Mouse (Mus musculus) gastrocnemius, postnatal 36 days (tissue): ENCODE measurements around the gene Adcy1. TPM values are rescaled to one million over a fixed set of nuclear protein-coding genes. Genes with fewer than 3 reads are reported as not detected.
A peak's percentile ranks its signal among the peaks of the same experiment; 100 is the strongest.

Source experiments
- DNase-seq, 2 experiments: peaks; one replicate each; pipeline ENCODE4 v3.0.0; 2022
- intact Hi-C: fragments of 180-260 bp; cut with DNase I; formaldehyde crosslinking; loops from one replicate; pipeline ENCODE4 v1.15.1; 2025
- long read RNA-seq, 2 experiments: library from polyadenylated mRNA; stranded (forward); transcript quantifications; one replicate each; pipeline ENCODE4 v2.0.0; 2021
- total RNA-seq, 2 experiments: library from RNA; stranded (reverse); gene quantifications; 2 replicates each; pipeline ENCODE4 v1.2.3; 2021

Adcy1 gene
- 1 to 10 TPM; 1.3 to 1.4 TPM for total RNA-seq
- long read RNA-seq, experiment 1, partial matches to known transcripts: 0 of 1 reads
- long read RNA-seq, experiment 1, other reads (novel, unspliced or antisense): 1 of 1 reads
- long read RNA-seq, experiment 2: 0 reads

GRCm38 (mm10) chr11:7063001-7063584 lies at the start of gene Adcy1:
Adcy1 (plus strand) TSS chr11:7063489.
- DNase-seq: no peak
- intact Hi-C loops: no loop called here

- intact Hi-C loops: no loop called here
- DNase-seq: no peak
Measured at GRCm38 (mm10) chr11:7016907-7017306, 46.4 kb upstream of the Adcy1 start.

GRCm38 (mm10) chr11:7018078-7018477 lies 45.2 kb upstream of the Adcy1 start:
- intact Hi-C loops: no loop called here
- DNase-seq: no peak

GRCm38 (mm10) chr11:7019006-7019525 lies 44.2 kb upstream of the Adcy1 start:
- intact Hi-C loops: no loop called here
- no peak for DNase-seq

- no peak for DNase-seq
- intact Hi-C loops: no loop called here
Measured at GRCm38 (mm10) chr11:7033063-7033462, 30.2 kb upstream of the Adcy1 start.

GRCm38 (mm10) chr11:7039722-7040121 lies 23.6 kb upstream of the Adcy1 start:
- DNase-seq: no peak

GRCm38 (mm10) chr11:7040801-7041200 lies 22.5 kb upstream of the Adcy1 start:
- DNase-seq: no peak
- intact Hi-C loops: no loop called here

More at GRCm38 (mm10) chr11:7039722-7040121, 23.6 kb upstream of the Adcy1 start:
- intact Hi-C loops: no loop called here

GRCm38 (mm10) chr11:7047176-7047575 lies 16.1 kb upstream of the Adcy1 start:
- DNase-seq: no peak
- intact Hi-C loops: no loop called here

GRCm38 (mm10) chr11:7047584-7047983 lies 15.7 kb upstream of the Adcy1 start:
- no peak for DNase-seq
- intact Hi-C loops: no loop called here

GRCm38 (mm10) chr11:7053710-7054109 lies 9.6 kb upstream of the Adcy1 start:
- intact Hi-C loops: no loop called here
- DNase-seq: no peak

GRCm38 (mm10) chr11:7054662-7055265 lies 8.5 kb upstream of the Adcy1 start:
- intact Hi-C loops: no loop called here
- peak in 1 of 2 experiments; percentile 7 for DNase-seq

GRCm38 (mm10) chr11:7055455-7056017 lies 7.8 kb upstream of the Adcy1 start:
- peak in 1 of 2 experiments; percentile 15 for DNase-seq
- intact Hi-C loops: no loop called here

GRCm38 (mm10) chr11:7056121-7056520 lies 7.2 kb upstream of the Adcy1 start:
- peak in 1 of 2 experiments; percentile 16 for DNase-seq
- intact Hi-C loops: no loop called here

- intact Hi-C loops: no loop called here
- no peak for DNase-seq
Measured at GRCm38 (mm10) chr11:7057781-7058180, 5.5 kb upstream of the Adcy1 start.

GRCm38 (mm10) chr11:7061961-7062360 lies 1.3 kb upstream of the Adcy1 start:
- no peak for DNase-seq
- intact Hi-C loops: no loop called here

- no peak for DNase-seq
- intact Hi-C loops: no loop called here
Measured at GRCm38 (mm10) chr11:7062566-7062965, 723 bp upstream of the Adcy1 start.

GRCm38 (mm10) chr11:7063681-7064267 lies 485 bp downstream of the Adcy1 start:
- intact Hi-C loops: no loop called here

GRCm38 (mm10) chr11:7064484-7065185 lies 1.3 kb downstream of the Adcy1 start:
- intact Hi-C loops: no loop called here
- DNase-seq: no peak

More at GRCm38 (mm10) chr11:7063681-7064267, 485 bp downstream of the Adcy1 start:
- DNase-seq: no peak

- intact Hi-C loops: no loop called here
Measured at GRCm38 (mm10) chr11:7065388-7065787, 2.1 kb downstream of the Adcy1 start.

GRCm38 (mm10) chr11:7065876-7066275 lies 2.6 kb downstream of the Adcy1 start:
- intact Hi-C loops: no loop called here
- no peak for DNase-seq

More at GRCm38 (mm10) chr11:7065388-7065787, 2.1 kb downstream of the Adcy1 start:
- no peak for DNase-seq

GRCm38 (mm10) chr11:7067263-7067662 lies 4.0 kb downstream of the Adcy1 start:
- DNase-seq: no peak
- intact Hi-C loops: no loop called here
